Mouse (Mus musculus) kidney, adult 10 weeks (tissue): ENCODE measurements around the gene Wnt16. TPM values are rescaled to one million over a fixed set of nuclear protein-coding genes. Genes with fewer than 3 reads are reported as not detected.

ENCODE experiments used
- polyA plus RNA-seq: library from polyadenylated mRNA; stranded (reverse); fragments of 350-450 nt; fragmentation: Illumina TruSeq; extraction: RNeasy Lipid Tissue Mini Kit (QIAGEN cat#74804); gene quantifications from one replicate; pipeline ENCODE4 v1.2.3, GENCODE M21; 2014; ENCODE audit warnings: low read depth, low replicate concordance

Wnt16 gene
- polyA plus RNA-seq: 0.40 TPM

DNA sequence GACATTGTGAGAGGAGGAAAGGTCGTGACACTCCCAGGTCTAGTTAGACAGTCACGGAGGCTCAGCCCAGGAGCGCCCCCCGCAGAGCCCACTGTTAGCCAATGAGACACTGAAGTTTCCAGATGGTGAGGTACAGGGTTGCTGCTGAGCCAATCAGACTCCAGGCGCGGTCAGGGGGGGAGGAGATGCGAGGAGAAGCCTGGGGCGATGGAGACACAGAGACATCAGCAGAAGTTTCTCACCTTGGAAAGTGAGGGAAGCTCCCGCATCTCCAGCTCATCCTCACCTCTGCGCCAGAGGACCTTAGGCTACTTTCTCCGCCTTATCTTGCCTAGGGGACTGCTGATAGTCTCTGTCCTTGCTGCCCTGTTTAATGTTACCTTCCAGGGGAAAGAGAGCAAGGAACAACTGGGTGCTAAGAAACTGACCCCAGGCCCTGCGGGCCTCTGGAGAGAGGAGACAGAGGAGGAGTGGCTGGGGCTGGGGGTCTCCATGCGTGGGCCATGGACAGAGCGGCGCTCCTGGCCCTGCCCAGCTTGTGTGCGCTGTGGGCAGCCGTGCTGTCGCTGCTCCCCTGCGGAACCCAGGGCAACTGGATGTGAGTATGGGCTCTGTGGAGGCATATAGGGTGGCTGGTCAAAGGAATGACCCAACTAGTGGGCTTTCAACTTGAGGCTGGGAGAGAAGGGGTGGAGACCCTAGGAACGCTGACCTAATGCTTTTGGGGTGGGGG, at the start of gene Wnt16:
Gene Wnt16, plus strand, starts transcription at position 224 of the 733 bp plus-strand sequence.

Other genes with a start within 250 kb of the Wnt16 start
- gene Fam3c, start 68.0 kb downstream of the Wnt16 start, polyA plus RNA-seq: 30.6 TPM